Mouse (Mus musculus) liver, adult 2 months (tissue): ENCODE results near the gene Rnf5. TPM values are rescaled to one million over a fixed set of nuclear protein-coding genes. Genes with fewer than 3 reads are reported as not detected.
A peak's percentile ranks its signal among the peaks of the same experiment; 100 is the strongest.

Experiments used
- DNase-seq: peaks from one replicate; pipeline ENCODE4 v3.0.0-alpha.2; 2011; ENCODE audit warnings: low read depth, low spot score; ENCODE audit errors: extremely low read depth
- H3K27ac ChIP-seq: fragments of 200-500 bp; replicated peaks from 2 replicates; pipeline ENCODE4 v1.5.1; 2012; ENCODE audit warnings: low read depth, mild to moderate bottlenecking, control low read depth, inconsistent platforms, low read length; ENCODE audit not compliant: insufficient read depth
- H3K27me3 ChIP-seq: fragments of 200-500 bp; 2 replicates; pipeline ENCODE4 v1.6.1; 2012; ENCODE audit warnings: mild to moderate bottlenecking, moderate library complexity, low read length, inconsistent platforms; ENCODE audit not compliant: control insufficient read depth, insufficient read depth
- H3K36me3 ChIP-seq: fragments of 200-500 bp; 2 replicates; pipeline ENCODE4 v1.6.1; 2012; ENCODE audit warnings: low read length, inconsistent platforms; ENCODE audit not compliant: control insufficient read depth, insufficient read depth
- H3K4me1 ChIP-seq: fragments of 200-500 bp; 2 replicates; pipeline ENCODE4 v1.6.1; 2011; ENCODE audit warnings: low read length; ENCODE audit not compliant: control insufficient read depth, insufficient read depth
- H3K4me3 ChIP-seq: fragments of 200-500 bp; 2 replicates; pipeline ENCODE4 v1.5.1; 2011; ENCODE audit warnings: low read depth, mild to moderate bottlenecking, control low read depth, low read length, moderate library complexity; ENCODE audit not compliant: insufficient read depth
- H3K79me2 ChIP-seq: fragments of 200-500 bp; 2 replicates; pipeline ENCODE4 v1.6.1; 2012; ENCODE audit warnings: inconsistent platforms, mild to moderate bottlenecking, low read length, moderate library complexity; ENCODE audit not compliant: control insufficient read depth, insufficient read depth
- H3K9ac ChIP-seq: fragments of 200-500 bp; 2 replicates; pipeline ENCODE4 v1.6.1; 2012; ENCODE audit warnings: low read depth, mild to moderate bottlenecking, control low read depth, inconsistent platforms, low read length
- CTCF ChIP-seq: fragments of 200-500 bp; IDR thresholded peaks from 2 replicates; pipeline ENCODE4 v1.5.1; 2011; ENCODE audit warnings: low read depth, low read length, control low read depth
- POLR2A ChIP-seq: fragments of 200-500 bp; IDR thresholded peaks from 2 replicates; pipeline ENCODE4 v1.6.1; 2011; ENCODE audit warnings: low read length, control low read depth; ENCODE audit not compliant: insufficient read depth; ENCODE audit errors: extremely low read depth
- WGBS: fragments of 180-500 bp; shearing (Covaris S2); methylation state at CpG from one replicate; pipeline ENCODE4 v1.1.7; 2018; 5-methylcytosine and 5-hydroxymethylcytosine counted together
- polyA plus RNA-seq: library from polyadenylated mRNA; depleted of rRNA; stranded (reverse); fragments of >200 nt; gene quantifications from 2 replicates; pipeline ENCODE4 v1.2.3, GENCODE M21; 2012
- total RNA-seq: library from RNA; depleted of rRNA; stranded (reverse); fragments of >200 nt; gene quantifications from 2 replicates; pipeline ENCODE4 v1.2.3, GENCODE M21; 2014

The Rnf5 gene
- total and polyA plus RNA-seq, 2 experiments, result 23.0 to 155 TPM

GRCm38 (mm10) chr17:34627943-34628643 is 24.6 kb upstream of the Rnf5 start, which contains the start of gene Ppt2:
TSS of gene Ppt2 (minus strand) at chr17:34628510.
- H3K36me3 ChIP-seq, result peaks cover 2% of the 10 kb centered on the region; the same call in 1 of the 2 replicates
- peak; percentile 44 for DNase-seq
- no peak for TF ChIP-seq POLR2A
- TF ChIP-seq CTCF, result no peak
- H3K9ac ChIP-seq, result peak within 1 kb of the TSS; percentile 75
- peak within 1 kb of the TSS; percentile 72 for H3K4me3 ChIP-seq
- H3K27me3 ChIP-seq, result no peaks in the 10 kb centered on the region
- WGBS, result 2% methylated on average over 29 of the region's 29 CpGs
- H3K27ac ChIP-seq, result peak within 1 kb of the TSS; percentile 82
- 0 out of 2 replicates have a peak, but pooled peaks cover 5% of the 10 kb centered on the region for H3K4me1 ChIP-seq
- no peaks in the 10 kb centered on the region for H3K79me2 ChIP-seq

GRCm38 (mm10) chr17:34627093-34627942 is 23.8 kb upstream of the Rnf5 start:
- Histone ChIP-seq H3K9ac (peak overlapping the region; percentile 75), H3K79me2 (no peaks in the 10 kb centered on the region), H3K27me3 (no peaks in the 10 kb centered on the region), H3K4me1 (0 out of 2 replicates have a peak, but pooled peaks cover 5% of the 10 kb centered on the region), H3K36me3 (peaks cover 6% of the 10 kb centered on the region), H3K27ac (peak overlapping the region; percentile 82), H3K4me3 (peak overlapping the region; percentile 72)
- peak; percentile 81 for DNase-seq
- TF ChIP-seq CTCF (no peak), POLR2A (peak; percentile 40; the same call in 1 of the 2 replicates)
- WGBS, result under 1% methylated on average over 44 of the region's 45 CpGs

- DNase-seq, result no peak
- Histone ChIP-seq H3K9ac (peak overlapping the region; percentile 71), H3K79me2 (no peaks in the 10 kb centered on the region), H3K4me3 (peak overlapping the region; percentile 72), H3K27me3 (no peaks in the 10 kb centered on the region), H3K36me3 (peaks cover 10% of the 10 kb centered on the region), H3K27ac (peak overlapping the region; percentile 78), H3K4me1 (0 out of 2 replicates have a peak, but pooled peaks cover 5% of the 10 kb centered on the region)
- TF ChIP-seq POLR2A (no peak), CTCF (peak; percentile 22; the same call in 1 of the 2 replicates)
- 5% methylated on average over 18 of the region's 18 CpGs for WGBS
Measured at GRCm38 (mm10) chr17:34626773-34627092, 23.2 kb upstream of the Rnf5 start.

- peak overlapping the region; percentile 71; the same call in 1 of the 2 replicates for H3K9ac ChIP-seq
- H3K4me1 ChIP-seq, result 0 out of 2 replicates have a peak, but pooled peaks cover 5% of the 10 kb centered on the region
- H3K4me3 ChIP-seq, result no peak overlapping the region; the same call in 1 of the 2 replicates
- no peaks in the 10 kb centered on the region for H3K27me3 ChIP-seq
- no peak overlapping the region for H3K27ac ChIP-seq
- 57% methylated on average over 16 of the region's 16 CpGs for WGBS
- H3K79me2 ChIP-seq, result no peaks in the 10 kb centered on the region
- H3K36me3 ChIP-seq, result peaks cover 11% of the 10 kb centered on the region
- TF ChIP-seq CTCF (no peak), POLR2A (no peak)
- no peak for DNase-seq
Measured at GRCm38 (mm10) chr17:34626062-34626772, 22.7 kb upstream of the Rnf5 start.

GRCm38 (mm10) chr17:34624981-34625380 is 21.5 kb upstream of the Rnf5 start:
- Histone ChIP-seq H3K79me2 (no peaks in the 10 kb centered on the region), H3K36me3 (peaks cover 11% of the 10 kb centered on the region), H3K4me1 (0 out of 2 replicates have a peak, but pooled peaks cover 5% of the 10 kb centered on the region), H3K27me3 (no peaks in the 10 kb centered on the region), H3K27ac (no peak overlapping the region), H3K4me3 (no peak overlapping the region), H3K9ac (no peak overlapping the region)
- WGBS, result 73% methylated on average over 3 of the region's 3 CpGs
- DNase-seq, result no peak
- TF ChIP-seq POLR2A (no peak), CTCF (no peak)
